Mouse (Mus musculus): ENCODE measurements around the gene Ssr1. TPM values are rescaled to one million over a fixed set of nuclear protein-coding genes. Genes with fewer than 3 reads are reported as not detected.

Gene Ssr1
- total and polyA plus RNA-seq, 3 experiments, result 72.3 to 95.6 (median 78.1) TPM

- H3K4me1 ChIP-seq (ENCODE audit: insufficient read depth, low read depth, low read length), result peaks cover 56% of the 10 kb centered on the region
- TF ChIP-seq TAL1 (conservative IDR thresholded peaks at IDR 0.05; ENCODE audit: low read depth, low read length), result no peak
- no peak for TF ChIP-seq CTCF (IDR thresholded peaks at IDR 0.05; ENCODE audit: low read depth, low read length)
- no peak for TF ChIP-seq POLR2AphosphoS5 (IDR thresholded peaks at IDR 0.05; ENCODE audit: insufficient replicate concordance, low read depth, low read length)
- TF ChIP-seq GATA1 (IDR thresholded peaks at IDR 0.05; ENCODE audit: borderline replicate concordance, low read length), result no peak
- no peak for TF ChIP-seq GATA2 (IDR thresholded peaks at IDR 0.05; ENCODE audit: borderline replicate concordance, low read depth, low read length)
- H3K27me3 ChIP-seq (ENCODE audit: insufficient read depth, low read length), result no peaks in the 10 kb centered on the region
- H3K36me3 ChIP-seq (replicated peaks), result no peaks in the 10 kb centered on the region
- H3K4me3 ChIP-seq (ENCODE audit: low read depth, low read length), result no peak overlapping the region
- H3K9me3 ChIP-seq (replicated peaks), result peaks cover 13% of the 10 kb centered on the region
- no peak for DNase-seq (ENCODE audit: low spot score)
- ATAC-seq (ENCODE audit: extremely low read depth, insufficient number of reproducible peaks, low FRiP score, poor library complexity, severe bottlenecking), result no peak
Measured at GRCm38 (mm10) chr13:37959936-37960335, 34.1 kb downstream of the Ssr1 start.

GRCm38 (mm10) chr13:37959239-37959907, 34.6 kb downstream of the Ssr1 start:
- peaks cover 2% of the 10 kb centered on the region for H3K36me3 ChIP-seq (replicated peaks)
- H3K27me3 ChIP-seq (ENCODE audit: insufficient read depth, low read length), result no peaks in the 10 kb centered on the region
- DNase-seq (ENCODE audit: low spot score), result peak; percentile 34
- no peak for ATAC-seq (ENCODE audit: extremely low read depth, insufficient number of reproducible peaks, low FRiP score, poor library complexity, severe bottlenecking)
- peak overlapping the region; percentile 36; the same call in 1 of the 2 replicates for H3K4me3 ChIP-seq (ENCODE audit: low read depth, low read length)
- H3K9me3 ChIP-seq (replicated peaks), result peaks cover 13% of the 10 kb centered on the region
- TF ChIP-seq POLR2AphosphoS5 (IDR thresholded peaks at IDR 0.05; ENCODE audit: insufficient replicate concordance, low read depth, low read length) (no peak), CTCF (IDR thresholded peaks at IDR 0.05; ENCODE audit: low read depth, low read length) (no peak)
- peaks cover 52% of the 10 kb centered on the region for H3K4me1 ChIP-seq (ENCODE audit: insufficient read depth, low read depth, low read length)

- H3K4me1 ChIP-seq (ENCODE audit: insufficient read depth, low read depth, low read length), result peaks cover 47% of the 10 kb centered on the region
- H3K9me3 ChIP-seq (replicated peaks), result peaks cover 13% of the 10 kb centered on the region
- peaks cover 2% of the 10 kb centered on the region for H3K36me3 ChIP-seq (replicated peaks)
- DNase-seq (ENCODE audit: low spot score) (peak; percentile 66), ATAC-seq (ENCODE audit: extremely low read depth, insufficient number of reproducible peaks, low FRiP score, poor library complexity, severe bottlenecking) (peak; percentile 89)
- H3K27me3 ChIP-seq (ENCODE audit: insufficient read depth, low read length), result no peaks in the 10 kb centered on the region
- peak overlapping the region; percentile 36; the same call in 1 of the 2 replicates for H3K4me3 ChIP-seq (ENCODE audit: low read depth, low read length)
- TF ChIP-seq GATA2 (IDR thresholded peaks at IDR 0.05; ENCODE audit: borderline replicate concordance, low read depth, low read length) (no peak), TAL1 (conservative IDR thresholded peaks at IDR 0.05; ENCODE audit: low read depth, low read length) (peak; percentile 46; the same call in 1 of the 2 replicates)
Measured at GRCm38 (mm10) chr13:37958498-37959238, 35.3 kb downstream of the Ssr1 start.

GRCm38 (mm10) chr13:37954318-37954717, 39.7 kb downstream of the Ssr1 start:
- Histone ChIP-seq H3K4me1 (ENCODE audit: insufficient read depth, low read depth, low read length) (peaks cover 32% of the 10 kb centered on the region), H3K36me3 (replicated peaks) (peaks cover 39% of the 10 kb centered on the region)
- DNase-seq (ENCODE audit: low spot score), result no peak

GRCm38 (mm10) chr13:37952981-37953380, 41.0 kb downstream of the Ssr1 start:
- no peak for TF ChIP-seq GATA2 (IDR thresholded peaks at IDR 0.05; ENCODE audit: borderline replicate concordance, low read depth, low read length)
- TF ChIP-seq GATA1 (IDR thresholded peaks at IDR 0.05; ENCODE audit: borderline replicate concordance, low read length), result no peak
- H3K9me3 ChIP-seq (replicated peaks), result no peaks in the 10 kb centered on the region
- H3K36me3 ChIP-seq (replicated peaks), result peaks cover 52% of the 10 kb centered on the region
- H3K4me1 ChIP-seq (ENCODE audit: insufficient read depth, low read depth, low read length), result peaks cover 19% of the 10 kb centered on the region
- H3K27me3 ChIP-seq (ENCODE audit: insufficient read depth, low read length), result no peaks in the 10 kb centered on the region
- no peak overlapping the region for H3K4me3 ChIP-seq (ENCODE audit: low read depth, low read length)
- ATAC-seq (ENCODE audit: extremely low read depth, insufficient number of reproducible peaks, low FRiP score, poor library complexity, severe bottlenecking) (no peak), DNase-seq (ENCODE audit: low spot score) (no peak)

More at GRCm38 (mm10) chr13:37954318-37954717, 39.7 kb downstream of the Ssr1 start:
- Histone ChIP-seq H3K9me3 (replicated peaks) (peaks cover 12% of the 10 kb centered on the region), H3K27me3 (ENCODE audit: insufficient read depth, low read length) (no peaks in the 10 kb centered on the region), H3K4me3 (ENCODE audit: low read depth, low read length) (no peak overlapping the region)
- ATAC-seq (ENCODE audit: extremely low read depth, insufficient number of reproducible peaks, low FRiP score, poor library complexity, severe bottlenecking), result no peak
- no peak for TF ChIP-seq GATA2 (IDR thresholded peaks at IDR 0.05; ENCODE audit: borderline replicate concordance, low read depth, low read length)
- no peak for TF ChIP-seq GATA1 (IDR thresholded peaks at IDR 0.05; ENCODE audit: borderline replicate concordance, low read length)
- no peak for TF ChIP-seq TAL1 (conservative IDR thresholded peaks at IDR 0.05; ENCODE audit: low read depth, low read length)
- no peak for TF ChIP-seq POLR2AphosphoS5 (IDR thresholded peaks at IDR 0.05; ENCODE audit: insufficient replicate concordance, low read depth, low read length)
- no peak for TF ChIP-seq CTCF (IDR thresholded peaks at IDR 0.05; ENCODE audit: low read depth, low read length)

GRCm38 (mm10) chr13:37946734-37947133, 47.3 kb downstream of the Ssr1 start:
- Histone ChIP-seq H3K36me3 (replicated peaks) (peaks cover 96% of the 10 kb centered on the region), H3K27me3 (ENCODE audit: insufficient read depth, low read length) (no peaks in the 10 kb centered on the region), H3K9me3 (replicated peaks) (no peaks in the 10 kb centered on the region), H3K4me1 (ENCODE audit: insufficient read depth, low read depth, low read length) (peaks cover 29% of the 10 kb centered on the region), H3K4me3 (ENCODE audit: low read depth, low read length) (no peak overlapping the region)
- TF ChIP-seq CTCF (IDR thresholded peaks at IDR 0.05; ENCODE audit: low read depth, low read length), result peak; percentile 72
- no peak for TF ChIP-seq GATA2 (IDR thresholded peaks at IDR 0.05; ENCODE audit: borderline replicate concordance, low read depth, low read length)
- TF ChIP-seq TAL1 (conservative IDR thresholded peaks at IDR 0.05; ENCODE audit: low read depth, low read length), result no peak
- peak; percentile 49 for ATAC-seq (ENCODE audit: extremely low read depth, insufficient number of reproducible peaks, low FRiP score, poor library complexity, severe bottlenecking)
- DNase-seq (ENCODE audit: low spot score), result peak; percentile 68
